Mouse (Mus musculus): Measurements from ENCODE around the gene 4930519P11Rik.
A peak's percentile ranks its signal among the peaks of the same experiment; 100 is the strongest.

The 4930519P11Rik gene

DNA sequence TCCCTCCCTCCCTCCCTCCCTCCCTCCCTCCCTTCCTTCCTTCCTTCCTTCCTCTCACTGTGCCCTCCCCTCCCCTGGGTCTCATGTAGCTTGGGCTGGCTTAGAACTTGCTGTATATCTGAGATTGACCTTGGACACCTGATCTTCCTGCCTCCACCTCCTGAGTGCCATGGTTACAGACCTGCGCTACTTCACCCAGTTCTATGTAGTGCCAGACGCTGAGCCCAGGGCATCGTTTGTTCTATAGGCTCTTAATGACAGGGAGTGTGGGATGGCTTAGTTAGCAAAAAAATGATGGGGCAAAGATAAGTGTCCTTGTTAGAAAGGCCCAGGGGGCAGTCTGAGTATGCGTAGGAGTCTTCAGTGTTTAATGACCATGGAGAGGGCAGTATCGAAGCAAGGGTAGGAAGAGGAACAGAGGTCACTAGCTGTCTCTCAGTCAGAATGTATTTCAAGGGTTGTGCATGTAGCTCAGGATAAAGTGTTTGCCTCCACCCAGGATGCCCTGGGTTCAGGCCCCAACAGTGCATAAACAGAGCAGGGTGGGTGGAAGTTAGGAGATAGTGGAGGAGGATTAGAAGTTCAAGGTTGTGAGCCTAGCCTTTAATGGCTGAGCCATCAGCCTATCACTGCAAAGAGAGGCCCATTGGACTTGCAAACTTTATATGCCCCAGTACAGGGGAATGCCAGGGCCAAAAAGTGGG is 20.0 kb upstream of the 4930519P11Rik start:
- DNase-seq (ENCODE audit: extremely low read depth, insufficient read length, low spot score): no peak

DNA sequence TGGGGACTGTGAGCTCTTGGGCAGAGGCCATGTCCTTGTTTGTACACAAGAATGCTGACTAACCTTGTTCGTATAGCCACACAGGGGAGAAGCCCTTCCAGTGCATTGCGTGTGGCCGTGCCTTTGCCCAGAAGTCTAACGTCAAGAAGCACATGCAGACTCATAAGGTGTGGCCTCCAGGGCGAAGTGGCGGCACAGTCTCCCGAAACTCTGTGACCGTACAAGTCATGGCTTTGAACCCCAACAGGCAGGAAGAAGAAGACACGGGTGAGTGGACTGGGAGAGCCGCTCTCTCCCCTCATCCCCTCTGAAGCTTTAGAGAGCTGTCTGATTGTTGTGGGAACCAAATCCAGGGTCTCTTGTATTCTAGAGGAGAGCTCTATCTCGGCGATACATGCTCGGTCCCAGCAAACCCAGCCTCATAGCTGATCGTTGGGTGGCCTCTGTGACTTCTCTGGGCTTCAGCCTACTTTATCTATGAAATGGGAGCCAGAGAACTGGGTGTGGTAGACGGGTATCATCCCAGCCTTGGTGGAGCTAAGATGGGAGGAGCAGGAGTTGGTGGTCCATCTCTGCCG is 19.1 kb upstream of the 4930519P11Rik start:
- no peak for DNase-seq (ENCODE audit: extremely low read depth, insufficient read length, low spot score)

DNA sequence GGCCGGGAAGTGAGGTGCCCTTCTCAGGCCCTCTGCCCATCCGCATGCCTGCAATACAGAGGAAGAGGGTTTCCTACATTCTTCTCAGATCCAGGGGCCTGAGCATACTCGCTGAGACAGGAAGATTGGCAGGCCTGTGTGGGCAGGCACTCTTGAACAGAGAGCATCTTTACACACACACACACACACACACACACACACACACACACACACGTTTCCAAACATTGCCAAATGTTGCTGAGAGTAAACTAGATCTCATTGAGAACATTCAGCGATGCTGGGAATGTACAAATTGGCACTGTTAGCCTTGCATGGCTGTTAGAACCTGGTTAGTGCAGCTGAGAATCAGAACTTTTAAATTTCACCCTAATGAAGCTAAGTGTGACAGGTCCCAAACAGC is 17.3 kb upstream of the 4930519P11Rik start:
- DNase-seq (ENCODE audit: extremely low read depth, insufficient read length, low spot score): no peak

DNA sequence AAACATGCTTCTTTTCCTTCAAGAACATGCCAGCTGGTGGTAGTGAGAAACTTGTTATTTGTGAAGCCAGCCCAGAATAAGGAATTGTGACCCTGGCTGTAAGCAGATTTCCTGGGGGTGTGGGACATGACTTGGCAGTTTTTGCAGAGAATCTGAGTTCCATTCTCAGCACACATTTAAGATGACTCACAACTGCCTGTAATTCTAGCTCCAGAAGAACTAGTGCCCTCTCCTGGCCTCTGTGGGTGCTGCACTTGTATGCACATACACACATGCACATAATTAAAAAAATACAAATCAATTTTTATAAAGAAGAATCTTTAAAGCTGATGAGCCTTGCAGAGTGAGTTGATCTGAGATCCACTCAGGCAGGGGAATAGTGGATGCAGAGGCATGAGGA is 10.9 kb upstream of the 4930519P11Rik start:
- DNase-seq (ENCODE audit: extremely low read depth, insufficient read length, low spot score): no peak

DNA sequence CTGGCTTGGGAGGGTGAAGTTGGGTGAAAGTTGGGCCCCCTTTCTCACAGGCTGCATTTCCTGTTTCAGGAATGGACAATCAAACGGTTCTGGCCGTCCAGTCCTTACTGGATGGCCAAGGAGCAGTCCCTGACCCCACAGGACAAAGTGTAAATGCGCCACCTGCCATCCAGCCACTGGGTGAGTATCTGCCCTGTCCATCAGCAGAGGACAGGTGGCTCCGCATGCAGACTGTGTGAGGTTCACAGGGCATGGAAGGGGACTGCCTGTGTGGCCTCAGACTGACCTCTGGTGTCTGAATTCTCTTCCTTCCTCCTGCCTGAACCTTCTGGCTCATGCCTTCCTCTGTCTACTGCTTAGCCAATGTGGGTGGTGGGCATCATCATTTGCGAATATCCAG is 8.4 kb upstream of the 4930519P11Rik start:
- DNase-seq (ENCODE audit: extremely low read depth, insufficient read length, low spot score): no peak

DNA sequence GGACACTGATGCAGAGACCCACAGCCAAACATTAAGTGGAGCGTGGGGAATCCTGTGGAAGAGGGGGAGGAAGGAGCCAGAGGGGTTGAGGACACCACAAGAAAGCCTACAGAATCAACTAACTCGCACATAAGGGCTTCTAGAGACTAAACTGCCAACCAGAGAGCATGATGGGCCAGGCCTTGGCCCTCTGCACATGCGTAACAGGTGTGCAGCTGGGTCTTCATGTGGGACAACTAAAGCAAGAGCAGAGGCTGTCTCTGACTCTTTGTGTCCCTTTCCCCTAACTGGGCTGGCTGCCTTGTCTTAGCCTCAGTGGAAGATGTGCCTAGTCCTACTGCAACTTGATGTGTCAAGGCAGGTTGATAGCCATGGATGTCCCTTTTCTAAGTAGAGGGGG is 3.8 kb upstream of the 4930519P11Rik start:
- DNase-seq (ENCODE audit: extremely low read depth, insufficient read length, low spot score): no peak

DNA sequence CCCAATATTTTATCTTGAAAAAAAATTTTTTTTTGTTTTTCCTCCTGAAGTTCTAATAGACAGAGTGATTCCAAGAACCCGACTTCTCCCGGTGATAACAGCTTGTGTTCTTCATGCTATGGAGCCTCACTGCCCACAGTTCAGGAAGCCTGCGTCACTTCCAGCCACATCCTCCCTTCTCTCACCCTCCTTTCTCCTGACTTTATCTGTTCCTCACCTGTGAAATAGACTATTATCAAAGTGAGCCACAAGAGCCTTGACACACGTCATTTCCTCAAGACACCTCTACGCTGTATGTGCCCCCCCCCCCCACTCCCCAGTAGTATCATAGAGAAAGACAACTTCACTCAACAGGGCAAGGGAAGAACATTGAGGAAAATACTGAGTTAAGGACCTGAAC is 2.4 kb upstream of the 4930519P11Rik start:
- DNase-seq (ENCODE audit: extremely low read depth, insufficient read length, low spot score): no peak

DNA sequence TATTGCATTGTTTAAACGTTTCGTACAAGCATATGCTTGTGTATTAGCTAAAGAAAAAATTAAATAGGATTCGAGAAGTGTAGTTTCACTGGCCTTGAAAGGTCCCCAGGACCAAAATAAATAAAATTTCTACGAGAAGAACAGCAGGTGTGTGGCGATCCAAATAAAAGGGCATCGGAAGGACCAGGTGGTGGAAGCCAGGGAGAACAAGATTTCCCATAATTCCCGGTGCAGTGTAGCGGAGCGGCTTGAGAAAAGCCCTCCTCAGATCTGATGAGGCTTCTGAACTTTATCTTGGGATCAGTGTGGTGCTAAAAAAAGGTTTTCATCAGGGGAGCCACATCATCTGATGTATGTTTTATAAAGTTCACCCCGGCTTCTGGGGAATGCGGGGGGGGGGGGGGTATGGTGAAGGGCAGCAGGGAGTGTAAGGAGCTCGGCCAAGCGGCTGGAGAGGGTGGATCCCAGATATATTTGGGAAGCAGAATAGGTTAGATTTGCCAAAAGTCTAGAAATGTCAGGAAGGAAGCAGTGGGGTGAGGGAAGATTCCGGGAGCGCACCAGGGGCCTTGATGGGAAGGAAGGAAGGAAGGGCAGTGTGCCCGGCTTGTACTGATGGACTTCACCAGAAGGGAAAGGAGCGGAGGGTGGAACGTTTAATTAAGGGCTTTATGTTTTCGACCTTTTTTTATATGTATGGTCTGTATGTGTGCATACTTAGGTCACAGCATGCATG is 1.8 kb upstream of the 4930519P11Rik start:
- no peak for DNase-seq (ENCODE audit: extremely low read depth, insufficient read length, low spot score)

- no peak for DNase-seq (ENCODE audit: extremely low read depth, insufficient read length, low spot score)
Measured at GRCm38 (mm10) chr2:154609050-154609767, 4.0 kb downstream of the 4930519P11Rik start.

- no peak for DNase-seq (ENCODE audit: extremely low read depth, insufficient read length, low spot score)
Measured at GRCm38 (mm10) chr2:154606965-154607364, 6.3 kb downstream of the 4930519P11Rik start.

DNA sequence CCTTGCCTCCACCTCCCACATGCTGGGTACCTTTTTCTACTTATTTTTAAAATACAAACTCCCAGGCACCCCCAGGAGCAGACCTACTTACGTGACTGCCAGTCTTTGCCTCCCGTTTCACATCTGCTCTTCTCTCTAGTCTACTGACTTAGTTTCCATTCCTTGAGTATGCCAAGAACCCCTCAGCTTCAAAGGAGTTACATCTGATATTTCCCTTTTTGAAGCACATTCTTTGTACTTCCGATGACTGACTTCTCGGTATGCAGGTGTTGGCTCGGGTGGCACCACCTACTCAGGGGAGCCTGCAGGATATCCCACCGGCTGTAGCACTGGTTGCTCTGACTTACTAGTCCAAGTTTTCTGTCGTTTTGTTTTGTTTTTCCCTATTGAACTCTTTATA is 9.1 kb downstream of the 4930519P11Rik start:
- no peak for DNase-seq (ENCODE audit: extremely low read depth, insufficient read length, low spot score)

DNA sequence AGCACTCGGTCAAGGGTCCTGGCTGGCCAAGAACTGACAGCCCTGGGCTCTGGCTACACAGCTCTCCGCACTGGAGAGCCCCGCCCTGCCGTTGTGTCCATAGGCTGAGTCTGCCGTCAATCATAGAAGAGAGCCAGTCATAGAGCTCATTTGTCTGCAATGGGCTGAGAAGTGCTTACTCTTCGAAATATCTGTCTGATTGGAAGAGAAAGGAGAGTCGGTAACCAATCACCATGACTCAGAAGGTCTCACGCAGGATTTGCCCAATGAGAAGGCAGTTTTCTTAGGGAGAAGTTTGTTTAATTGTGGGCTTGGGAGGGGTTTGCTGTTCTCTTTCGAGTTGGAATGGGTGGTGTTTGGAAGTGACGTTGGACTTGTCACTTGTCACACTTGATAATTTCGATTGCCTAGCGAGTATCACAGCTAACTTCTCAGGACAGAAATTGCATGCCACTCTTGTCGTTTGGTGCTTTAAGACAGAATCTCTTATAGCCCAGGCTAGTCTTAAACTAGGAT is 9.5 kb downstream of the 4930519P11Rik start, which contains the start of gene Pxmp4:
TSS of gene Pxmp4 (minus strand) at position 71 of the 516 bp plus-strand sequence.
- DNase-seq (ENCODE audit: extremely low read depth, insufficient read length, low spot score): peak; percentile 92

- no peak for DNase-seq (ENCODE audit: extremely low read depth, insufficient read length, low spot score)
Measured at GRCm38 (mm10) chr2:154603007-154603637, 10.1 kb downstream of the 4930519P11Rik start.

GRCm38 (mm10) chr2:154601324-154601723 is 11.9 kb downstream of the 4930519P11Rik start:
- DNase-seq (ENCODE audit: extremely low read depth, insufficient read length, low spot score): no peak

- no peak for DNase-seq (ENCODE audit: extremely low read depth, insufficient read length, low spot score)
Measured at GRCm38 (mm10) chr2:154600586-154600985, 12.7 kb downstream of the 4930519P11Rik start.

GRCm38 (mm10) chr2:154597399-154597798 is 15.8 kb downstream of the 4930519P11Rik start:
- DNase-seq (ENCODE audit: extremely low read depth, insufficient read length, low spot score): no peak

GRCm38 (mm10) chr2:154595775-154596174 is 17.5 kb downstream of the 4930519P11Rik start:
- DNase-seq (ENCODE audit: extremely low read depth, insufficient read length, low spot score): no peak

- DNase-seq (ENCODE audit: extremely low read depth, insufficient read length, low spot score): no peak
Measured at GRCm38 (mm10) chr2:154593025-154593424, 20.2 kb downstream of the 4930519P11Rik start.

- no peak for DNase-seq (ENCODE audit: extremely low read depth, insufficient read length, low spot score)
Measured at GRCm38 (mm10) chr2:154591239-154591638, 22.0 kb downstream of the 4930519P11Rik start.

- no peak for DNase-seq (ENCODE audit: extremely low read depth, insufficient read length, low spot score)
Measured at GRCm38 (mm10) chr2:154589051-154589450, 24.2 kb downstream of the 4930519P11Rik start.
